Mouse (Mus musculus): ENCODE measurements around the gene Usp19.

DNA sequence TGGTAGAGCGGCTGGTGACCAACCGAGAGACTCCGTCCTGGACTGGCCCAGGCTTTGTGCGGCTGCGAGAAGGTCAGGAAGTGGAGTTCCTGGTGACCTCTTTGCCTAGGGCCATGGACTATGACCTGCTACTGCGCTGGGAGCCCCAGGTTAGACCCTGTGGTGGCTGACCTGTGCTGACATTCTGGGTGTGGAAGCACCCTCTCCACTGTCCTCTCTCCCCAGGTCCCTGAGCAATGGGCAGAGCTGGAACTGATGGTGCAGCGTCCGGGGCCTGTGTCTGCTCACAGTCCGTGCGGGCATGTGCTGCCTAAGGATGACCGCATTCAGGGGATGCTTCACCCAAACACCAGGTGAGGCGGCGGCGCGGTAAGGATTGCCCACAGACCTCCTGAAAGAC lies 6.4 kb upstream of the Usp19 start:
- TF ChIP-seq CTCF (IDR thresholded peaks at IDR 0.05; ENCODE audit: extremely low read depth, insufficient read depth, insufficient read length, insufficient replicate concordance) (no peak), POLR2A (IDR thresholded peaks at IDR 0.05; ENCODE audit: low read depth, low read length) (no peak)

Data from spleen, adult 2 months (tissue).